ENCODE assay signal across 12 mouse cellular contexts in the genomic region with DNA sequence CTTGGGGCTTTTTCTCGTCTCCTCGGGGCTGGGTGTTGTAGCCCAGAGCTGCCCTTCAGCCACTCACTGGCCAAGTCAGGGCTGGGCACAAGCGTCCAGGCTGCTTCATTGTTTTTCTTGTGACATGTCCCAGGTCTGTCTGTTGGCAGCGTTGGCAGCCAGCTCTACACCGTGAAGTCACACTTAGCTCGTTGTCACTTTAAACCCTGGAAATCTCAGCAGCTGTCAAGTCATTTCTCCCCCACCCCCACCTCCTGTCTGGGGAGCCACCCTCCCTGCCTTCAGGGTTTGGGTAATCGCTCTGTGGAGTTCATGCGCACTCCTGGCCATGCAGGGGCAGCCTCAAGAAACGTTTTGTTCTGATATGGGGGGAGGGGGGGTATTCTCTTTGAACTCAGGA. TPM values are rescaled to one million over a fixed set of nuclear protein-coding genes. Genes with fewer than 3 reads are reported as not detected.
A peak's percentile ranks its signal among the peaks of the same experiment; 100 is the strongest.
DNase-seq lines count a peak whose midpoint lies in the region; ATAC-seq and TF ChIP-seq lines count a peak whose summit lies in the region.
"Had no signal": no experiment of that assay in that cellular context is flagged by ENCODE, and none has a peak within 500 bp of the region (broad histone marks: within the 10 kb centered on the region; RNA-seq: fewer than 3 reads in every experiment).

No protein-coding gene starts in this region.

- no peak overlapping the region for H3K9ac ChIP-seq in liver, postnatal 0 days (replicated peaks)
- H3K9ac ChIP-seq in liver, embryonic 11.5 days (ENCODE audit: low read depth, low read length) = no peak overlapping the region
- no peak overlapping the region; the same call in 1 of the 2 replicates for H3K9ac ChIP-seq in embryonic facial prominence, embryonic 14.5 days (ENCODE audit: low read depth, low read length)
- H3K9ac ChIP-seq in heart, embryonic 15.5 days = no peak overlapping the region

- ATAC-seq in liver, postnatal 0 days = no peak
- no peak for ATAC-seq in liver, embryonic 11.5 days (replicated peaks; ENCODE audit: low FRiP score)
- ATAC-seq in embryonic facial prominence, embryonic 14.5 days (ENCODE audit: low read depth) = peak; percentile 38; the same call in 1 of the 2 replicates
- peak; percentile 51 for ATAC-seq in heart, embryonic 15.5 days (replicated peaks; ENCODE audit: insufficient number of reproducible peaks, insufficient read depth, low FRiP score, low read depth)
- ATAC-seq in megakaryocyte, adult 5-6 weeks (ENCODE audit: poor library complexity, severe bottlenecking) = peak; percentile 14; the same call in 1 of the 2 replicates
- ATAC-seq: CD4-positive, CD25-positive, alpha-beta regulatory T cell, adult 4 months had no signal

- peaks cover 12% of the 10 kb centered on the region for H3K36me3 ChIP-seq in liver, postnatal 0 days (replicated peaks; ENCODE audit: insufficient read depth, low read length)
- H3K36me3 ChIP-seq in liver, embryonic 11.5 days (ENCODE audit: control insufficient read depth, insufficient read depth, low read length) = peaks cover 16% of the 10 kb centered on the region
- peaks cover 91% of the 10 kb centered on the region for H3K36me3 ChIP-seq in embryonic facial prominence, embryonic 14.5 days (ENCODE audit: control insufficient read depth, insufficient read depth, low read length)
- H3K36me3 ChIP-seq in heart, embryonic 15.5 days = peaks cover 37% of the 10 kb centered on the region

- H3K4me3 ChIP-seq in liver, postnatal 0 days (ENCODE audit: low read depth, low read length) = no peak overlapping the region
- no peak overlapping the region for H3K4me3 ChIP-seq in liver, embryonic 11.5 days (ENCODE audit: low read depth, low read length)
- no peak overlapping the region for H3K4me3 ChIP-seq in embryonic facial prominence, embryonic 14.5 days (ENCODE audit: low read depth, low read length)
- no peak overlapping the region for H3K4me3 ChIP-seq in heart, embryonic 15.5 days

- H3K27me3 ChIP-seq in liver, postnatal 0 days (ENCODE audit: insufficient read depth, low read length) = no peaks in the 10 kb centered on the region
- H3K27me3 ChIP-seq in liver, embryonic 11.5 days (replicated peaks; ENCODE audit: control insufficient read depth, insufficient read depth, low read length) = no peaks in the 10 kb centered on the region
- H3K27me3 ChIP-seq in embryonic facial prominence, embryonic 14.5 days (replicated peaks; ENCODE audit: control insufficient read depth, insufficient read depth, low read length) = no peaks in the 10 kb centered on the region
- H3K27me3 ChIP-seq in heart, embryonic 15.5 days = no peaks in the 10 kb centered on the region

- peaks cover 13% of the 10 kb centered on the region for H3K4me1 ChIP-seq in liver, postnatal 0 days (ENCODE audit: insufficient read depth)
- peaks cover 17% of the 10 kb centered on the region for H3K4me1 ChIP-seq in liver, embryonic 11.5 days (replicated peaks; ENCODE audit: control insufficient read depth, insufficient read depth, low read length)
- peaks cover 5% of the 10 kb centered on the region for H3K4me1 ChIP-seq in embryonic facial prominence, embryonic 14.5 days (ENCODE audit: control insufficient read depth, insufficient read depth, low read length)
- peaks cover 36% of the 10 kb centered on the region for H3K4me1 ChIP-seq in heart, embryonic 15.5 days (replicated peaks)

- DNase-seq in liver, postnatal 0 days = no peak
- DNase-seq in liver, embryonic 11.5 days (ENCODE audit: low spot score) = no peak
- DNase-seq in embryonic facial prominence, embryonic 14.5 days (ENCODE audit: low spot score) = peak; percentile 53
- DNase-seq in right cerebral cortex, postnatal 4 days = no peak
- DNase-seq in left cerebral cortex, adult 11 months (ENCODE audit: low spot score) = no peak
- DNase-seq: adrenal gland, adult 2 months; cerebellum, adult 11-12 months; lung, postnatal 4 days; thymus, postnatal 36 days had no signal

- no peaks in the 10 kb centered on the region for H3K9me3 ChIP-seq in liver, postnatal 0 days (ENCODE audit: low read length)
- H3K9me3 ChIP-seq in liver, embryonic 11.5 days (ENCODE audit: control insufficient read depth, low read length) = no peaks in the 10 kb centered on the region
- H3K9me3 ChIP-seq in embryonic facial prominence, embryonic 14.5 days (ENCODE audit: control insufficient read depth, low read length) = no peaks in the 10 kb centered on the region
- H3K9me3 ChIP-seq in heart, embryonic 15.5 days (replicated peaks) = no peaks in the 10 kb centered on the region

- TF ChIP-seq EP300 in liver, postnatal 0 days (IDR thresholded peaks at IDR 0.05; ENCODE audit: low read depth) = no peak

- 67% methylated on average over 9 of the region's 9 CpGs for WGBS in liver, postnatal 0 days (ENCODE audit: insufficient replicate concordance)
- WGBS in liver, embryonic 11.5 days = 76% methylated on average over 9 of the region's 9 CpGs
- 39% methylated on average over 9 of the region's 9 CpGs for WGBS in embryonic facial prominence, embryonic 14.5 days
- 26% methylated on average over 9 of the region's 9 CpGs for WGBS in heart, embryonic 15.5 days

- H3K27ac ChIP-seq in liver, postnatal 0 days (ENCODE audit: low read depth) = peak overlapping the region; percentile 44
- H3K27ac ChIP-seq in liver, embryonic 11.5 days (ENCODE audit: low read depth, low read length) = no peak overlapping the region
- peak overlapping the region; percentile 55; the same call in 1 of the 2 replicates for H3K27ac ChIP-seq in embryonic facial prominence, embryonic 14.5 days (replicated peaks; ENCODE audit: low read depth, low read length)
- peak overlapping the region; percentile 80 for H3K27ac ChIP-seq in heart, embryonic 15.5 days

- TF ChIP-seq CTCF in liver, postnatal 0 days (IDR thresholded peaks at IDR 0.05; ENCODE audit: low read depth) = no peak

- H3K4me2 ChIP-seq in liver, postnatal 0 days (ENCODE audit: low read depth, low read length) = no peak overlapping the region
- no peak overlapping the region for H3K4me2 ChIP-seq in liver, embryonic 11.5 days
- no peak overlapping the region for H3K4me2 ChIP-seq in embryonic facial prominence, embryonic 14.5 days (ENCODE audit: low read depth, low read length)
- no peak overlapping the region; the same call in 1 of the 2 replicates for H3K4me2 ChIP-seq in heart, embryonic 15.5 days

RNA-seq across cellular contexts. Expression of a gene that starts 60.0 kb away (rescaled TPM):
- 10.0 and 11.0 TPM in 2 replicates for polyA plus RNA-seq in liver, postnatal 0 days (2015; fragmentation: Nextera tagmentation; extraction: Ambion mirVana)
- 46.7 and 51.8 TPM in 2 replicates for polyA plus RNA-seq in liver, embryonic 11.5 days (2014; fragmentation: Nextera tagmentation; extraction: Ambion mirVana)
- polyA plus RNA-seq in embryonic facial prominence, embryonic 14.5 days (2014; fragmentation: Nextera tagmentation; extraction: Ambion mirVana) = 80.3 and 91.2 TPM in 2 replicates
- 47.3 and 57.5 TPM in 2 replicates for polyA plus RNA-seq in heart, embryonic 15.5 days (2015; fragmentation: Nextera tagmentation; extraction: Ambion mirVana)
- 4.9 and 5.7 TPM in 2 replicates for total RNA-seq in megakaryocyte, adult 5-6 weeks (2015)
- 4.4 and 8.7 TPM in 2 replicates for total RNA-seq in megakaryocyte, adult 5-6 weeks (2017)

Comparison
In these comparisons a context has a peak if more than half of its experiments do, and no peak if none do; other contexts are left out.
1. ATAC-seq: peak in embryonic facial prominence, embryonic 14.5 days (single experiment), heart, embryonic 15.5 days (single experiment) and megakaryocyte, adult 5-6 weeks (single experiment); none in liver, postnatal 0 days (single experiment) and liver, embryonic 11.5 days (single experiment).